Mouse (Mus musculus) brain, embryonic 14.5 days (tissue): ENCODE results near the gene 1700023F06Rik. TPM values are rescaled to one million over a fixed set of nuclear protein-coding genes. Genes with fewer than 3 reads are reported as not detected.

Source experiments
- DNase-seq: peaks from one replicate; pipeline ENCODE4 v3.0.0-alpha.2; 2011; ENCODE audit warnings: low read depth
- CTCF ChIP-seq: fragments of 200-500 bp; IDR thresholded peaks from 2 replicates; pipeline ENCODE4 v1.5.1; 2012; ENCODE audit warnings: inconsistent platforms, mild to moderate bottlenecking, moderate library complexity, borderline replicate concordance; ENCODE audit not compliant: insufficient read depth, insufficient read length; ENCODE audit errors: extremely low read depth
- POLR2A ChIP-seq: fragments of 200-500 bp; IDR thresholded peaks from 2 replicates; pipeline ENCODE4 v1.6.1; 2012; ENCODE audit warnings: mild to moderate bottlenecking, inconsistent platforms, borderline replicate concordance; ENCODE audit not compliant: poor library complexity, insufficient read depth, insufficient read length, severe bottlenecking; ENCODE audit errors: extremely low read depth
- polyA plus RNA-seq: library from polyadenylated mRNA; depleted of rRNA; stranded (reverse); fragments of >200 nt; gene quantifications from 2 replicates; pipeline ENCODE4 v1.2.3, GENCODE M21; 2012

The 1700023F06Rik gene
- polyA plus RNA-seq, 1 experiment = 1.7 TPM

DNA sequence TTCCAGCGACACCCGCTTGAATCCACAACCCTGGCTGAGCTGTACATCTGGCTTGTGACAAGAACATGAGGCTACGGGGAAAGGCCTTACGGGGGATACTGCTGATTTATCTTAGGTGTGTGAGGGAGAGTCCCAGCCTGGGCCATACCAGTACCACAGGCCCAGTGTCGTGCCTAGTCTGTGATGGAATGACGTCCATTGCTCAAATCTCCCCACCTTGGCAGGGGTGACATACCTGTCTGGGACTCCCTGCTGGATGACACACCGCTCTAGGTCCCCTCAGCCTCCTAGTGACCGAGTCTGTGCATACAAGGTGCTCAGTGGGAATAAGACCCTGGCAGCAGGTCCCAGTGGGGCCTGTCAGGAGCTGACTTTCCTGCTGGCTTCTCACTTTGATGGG lies 29.6 kb downstream of the 1700023F06Rik start:
- TF ChIP-seq CTCF = no peak
- no peak for TF ChIP-seq POLR2A
- DNase-seq = no peak

DNA sequence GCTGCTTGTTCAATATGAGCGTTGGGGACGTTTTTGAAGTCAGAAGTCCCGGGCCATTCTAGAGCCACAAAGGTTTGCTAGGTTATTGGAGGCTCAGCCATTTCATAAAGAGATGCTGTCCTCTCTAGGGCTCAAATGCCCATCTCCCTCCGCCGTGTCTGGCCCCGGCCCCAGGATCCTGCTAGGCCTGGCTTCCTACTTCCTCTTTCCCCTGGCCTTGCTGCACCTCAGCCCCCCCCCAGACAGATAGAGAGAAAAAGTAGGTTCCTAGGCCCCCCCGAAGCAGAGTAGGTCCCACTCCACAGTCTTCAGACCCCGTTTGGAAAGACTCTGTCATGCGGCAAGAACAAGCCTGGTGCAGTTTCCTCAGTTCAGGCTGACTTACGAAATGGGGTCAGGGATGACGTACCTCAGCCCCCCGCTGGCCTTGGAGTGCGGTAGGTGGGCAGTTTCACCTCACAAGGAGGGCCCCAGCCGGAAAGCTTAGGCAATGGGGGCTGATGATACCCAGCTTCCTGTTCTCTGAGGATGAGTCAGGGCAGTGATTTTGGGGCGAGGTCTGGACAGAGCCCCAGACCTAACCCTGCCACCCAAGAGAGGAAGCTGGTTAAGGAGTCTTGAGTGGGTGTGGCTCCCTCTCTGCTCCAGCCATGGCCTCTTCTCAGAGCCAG lies 30.4 kb downstream of the 1700023F06Rik start:
- TF ChIP-seq CTCF = no peak
- no peak for TF ChIP-seq POLR2A
- no peak for DNase-seq

DNA sequence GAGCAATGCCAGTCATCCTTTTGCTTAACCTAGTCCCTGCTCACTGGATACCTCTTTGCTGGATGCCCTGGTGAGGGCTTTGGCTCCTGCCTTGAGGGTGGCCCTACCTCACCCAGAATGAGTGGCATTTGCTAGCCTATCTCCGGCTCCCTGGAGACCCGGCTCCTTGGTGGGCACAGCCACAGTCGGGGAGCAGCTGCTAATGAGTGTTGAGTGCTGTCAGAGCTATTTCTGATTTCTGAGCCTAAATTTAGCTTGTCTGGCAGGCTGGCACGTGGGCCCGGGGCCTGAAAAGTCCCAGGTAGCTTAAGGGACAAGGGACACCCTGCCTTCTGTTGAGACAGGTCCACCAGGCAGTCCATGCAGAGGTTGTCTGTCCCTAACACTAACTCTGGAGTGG lies 31.1 kb downstream of the 1700023F06Rik start:
- no peak for DNase-seq
- TF ChIP-seq POLR2A (no peak), CTCF (no peak)

DNA sequence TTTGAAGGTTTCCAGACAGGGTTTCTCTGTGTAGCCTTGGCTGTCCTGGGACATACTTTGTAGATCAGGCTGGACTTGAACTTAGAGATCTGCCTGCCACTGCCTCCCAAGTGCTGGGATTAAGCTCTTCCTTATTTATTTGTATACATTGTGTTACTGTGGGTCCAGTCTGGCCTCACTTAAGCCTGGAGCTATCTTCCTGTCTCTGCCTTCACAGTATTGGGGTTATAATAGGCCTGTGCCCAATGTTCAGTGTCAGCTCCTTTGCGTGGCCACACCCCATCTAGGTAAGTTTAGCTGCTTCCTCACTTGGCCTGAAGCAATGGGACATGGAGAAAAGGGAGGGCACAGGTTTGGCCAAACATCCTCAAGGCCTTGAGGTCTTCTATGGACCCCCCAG lies 31.8 kb downstream of the 1700023F06Rik start:
- DNase-seq = no peak
- TF ChIP-seq CTCF (no peak), POLR2A (no peak)

GRCm38 (mm10) chr11:103175688-103176442 lies 32.5 kb downstream of the 1700023F06Rik start:
- TF ChIP-seq CTCF (no peak), POLR2A (no peak)
- DNase-seq = no peak

- no peak for DNase-seq
- TF ChIP-seq POLR2A (no peak), CTCF (no peak)
Measured at GRCm38 (mm10) chr11:103174891-103175391, 33.4 kb downstream of the 1700023F06Rik start.

GRCm38 (mm10) chr11:103174411-103174832 lies 33.9 kb downstream of the 1700023F06Rik start:
- no peak for TF ChIP-seq CTCF
- no peak for TF ChIP-seq POLR2A
- no peak for DNase-seq

- TF ChIP-seq POLR2A (no peak), CTCF (no peak)
- DNase-seq = no peak
Measured at GRCm38 (mm10) chr11:103173771-103174344, 34.5 kb downstream of the 1700023F06Rik start.

DNA sequence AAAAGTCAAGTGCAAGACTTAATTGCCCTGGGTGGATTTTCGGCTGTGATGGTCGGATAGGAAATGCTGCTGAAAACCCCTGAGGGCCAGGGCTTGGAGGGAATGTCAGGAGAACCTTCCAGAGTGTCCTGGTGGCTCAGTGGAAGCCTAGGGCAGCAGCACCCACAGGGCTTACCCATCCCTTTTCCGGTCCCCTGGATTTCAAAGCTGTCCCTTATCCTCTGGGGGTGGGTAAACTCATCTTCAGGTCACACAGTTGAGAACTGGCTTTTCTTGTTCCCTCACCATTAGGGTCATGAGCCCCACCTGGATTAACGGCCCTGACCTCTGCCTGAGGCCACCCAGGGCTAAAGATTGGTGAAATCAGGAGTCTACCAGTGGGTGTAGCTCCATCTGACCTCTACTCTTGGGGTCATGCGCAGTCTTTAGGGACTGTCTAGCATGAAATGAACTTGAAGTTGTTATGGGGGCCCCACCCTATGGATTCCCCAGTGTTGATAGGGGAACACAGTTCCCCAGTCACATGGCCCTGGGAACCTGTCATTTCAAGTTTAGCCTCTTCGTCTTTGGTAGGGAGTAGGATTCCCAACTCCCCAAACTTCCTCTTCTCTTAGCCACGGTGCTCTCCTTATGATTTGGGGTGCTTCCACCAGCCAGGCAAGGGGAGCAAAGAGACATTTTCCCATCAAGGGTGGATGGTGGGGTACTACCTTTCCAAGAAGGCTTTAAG lies 35.2 kb downstream of the 1700023F06Rik start:
- TF ChIP-seq POLR2A (no peak), CTCF (no peak)
- DNase-seq = no peak

DNA sequence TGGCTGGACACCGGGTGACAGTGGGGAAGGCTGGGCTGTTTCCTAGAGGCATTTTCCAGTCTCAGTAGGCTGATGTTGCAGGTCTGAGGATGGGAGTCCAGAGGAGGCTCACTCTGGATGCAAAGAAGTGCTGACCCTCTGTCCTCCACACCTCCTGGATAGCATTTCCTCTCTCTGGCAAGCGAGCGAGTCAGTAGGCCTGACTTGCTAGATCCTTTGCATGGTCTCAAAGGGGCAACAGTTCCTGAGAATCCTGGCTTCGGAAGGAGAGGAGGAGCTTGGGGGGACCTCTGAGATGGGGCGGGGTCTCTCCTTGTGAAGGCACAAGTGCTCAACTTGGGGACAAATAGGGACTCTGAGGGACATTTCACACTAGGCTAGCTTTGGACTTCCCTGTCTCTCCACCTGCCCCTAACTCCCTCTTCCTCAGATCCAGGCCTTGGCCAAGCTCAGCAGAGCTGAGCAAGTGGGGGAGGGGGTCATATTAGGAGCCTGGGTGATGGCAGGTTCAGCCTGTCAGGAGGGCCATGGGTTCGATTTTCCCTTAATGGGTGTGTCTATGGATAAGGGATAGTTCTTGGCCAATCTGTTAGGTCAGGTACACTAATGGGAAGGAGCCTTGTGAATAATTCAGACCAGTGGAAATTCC lies 35.8 kb downstream of the 1700023F06Rik start:
- no peak for TF ChIP-seq CTCF
- no peak for TF ChIP-seq POLR2A
- no peak for DNase-seq
